In the genomic region with DNA sequence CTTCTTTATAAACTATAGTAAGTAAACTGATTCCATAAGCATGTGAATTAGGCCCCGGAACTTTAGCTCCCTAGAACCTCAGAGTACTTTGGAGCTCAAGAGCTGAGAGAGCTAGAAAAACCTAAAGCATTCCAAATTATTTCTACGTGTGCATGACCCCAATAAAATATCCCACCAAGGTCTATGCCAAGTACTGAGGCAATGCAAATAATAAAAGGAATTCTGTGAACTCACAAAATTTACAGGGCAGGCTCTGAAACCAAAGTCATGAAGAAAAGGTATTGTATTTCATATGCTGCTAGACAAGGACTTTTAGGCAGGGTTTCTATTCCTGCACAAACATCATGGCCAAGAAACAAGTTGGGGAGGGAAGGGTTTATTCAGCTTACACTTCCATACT, we compare ENCODE assay signal across 29 mouse cellular contexts.
"Had no signal": no experiment of that assay in that cellular context is flagged by ENCODE, and none has a peak within 500 bp of the region (broad histone marks: within the 10 kb centered on the region; RNA-seq: fewer than 3 reads in every experiment).

No protein-coding gene starts in this region.

- H3K27ac ChIP-seq: embryonic facial prominence, embryonic 10.5 days; embryonic facial prominence, embryonic 12.5 days; embryonic facial prominence, embryonic 13.5 days; embryonic facial prominence, embryonic 15.5 days; forebrain, embryonic 10.5 days; forebrain, embryonic 12.5 days; forebrain, embryonic 13.5 days; forebrain, embryonic 15.5 days; gastrocnemius, adult 2 months; heart, adult 2 months had no signal

- H3K36me3 ChIP-seq: embryonic facial prominence, embryonic 10.5 days; embryonic facial prominence, embryonic 12.5 days; embryonic facial prominence, embryonic 13.5 days; embryonic facial prominence, embryonic 15.5 days; forebrain, embryonic 10.5 days; forebrain, embryonic 12.5 days; forebrain, embryonic 15.5 days had no signal

- H3K4me3 ChIP-seq: embryonic facial prominence, embryonic 10.5 days; embryonic facial prominence, embryonic 12.5 days; embryonic facial prominence, embryonic 13.5 days; embryonic facial prominence, embryonic 15.5 days; erythroblast, embryonic 14.5 days; forebrain, embryonic 10.5 days; forebrain, embryonic 12.5 days; forebrain, embryonic 13.5 days; forebrain, embryonic 15.5 days; gastrocnemius, adult 2 months; heart, adult 2 months had no signal

- H3K4me1 ChIP-seq: embryonic facial prominence, embryonic 10.5 days; forebrain, embryonic 10.5 days had no signal

- H3K9ac ChIP-seq: embryonic facial prominence, embryonic 12.5 days; embryonic facial prominence, embryonic 13.5 days; embryonic facial prominence, embryonic 15.5 days; forebrain, embryonic 12.5 days; forebrain, embryonic 13.5 days; forebrain, embryonic 15.5 days; forebrain, postnatal 0 days had no signal

- H3K9me3 ChIP-seq: embryonic facial prominence, embryonic 10.5 days; embryonic facial prominence, embryonic 12.5 days; embryonic facial prominence, embryonic 13.5 days; embryonic facial prominence, embryonic 15.5 days; forebrain, embryonic 10.5 days; forebrain, embryonic 12.5 days; forebrain, embryonic 13.5 days; forebrain, embryonic 15.5 days had no signal

- DNase-seq: cerebellum, adult 2 months; cerebellum, adult 8-10 months; cerebellum, adult 9-10 months; cerebellum, adult 9-11 months; cerebellum, postnatal 10 days; cerebellum, postnatal 14 days; cerebellum, postnatal 25 days; cerebellum, postnatal 36 days; embryo, embryonic 11 days; forebrain, postnatal 0 days; gastrocnemius, adult 2 months; gastrocnemius, postnatal 10 days; gastrocnemius, postnatal 14 days; gastrocnemius, postnatal 25 days; gastrocnemius, postnatal 36 days; heart, adult 11 months; heart, adult 18-20 months; heart, adult 2 months had no signal

- H3K4me2 ChIP-seq: embryonic facial prominence, embryonic 12.5 days; embryonic facial prominence, embryonic 13.5 days; embryonic facial prominence, embryonic 15.5 days; forebrain, embryonic 12.5 days; forebrain, embryonic 13.5 days; forebrain, embryonic 15.5 days had no signal

- ATAC-seq: forebrain, embryonic 13.5 days; forebrain, embryonic 14.5 days; forebrain, embryonic 15.5 days; forebrain, embryonic 16.5 days; forebrain, postnatal 0 days had no signal

- H3K27me3 ChIP-seq: embryonic facial prominence, embryonic 12.5 days; embryonic facial prominence, embryonic 13.5 days; embryonic facial prominence, embryonic 15.5 days; forebrain, embryonic 12.5 days; forebrain, embryonic 13.5 days; forebrain, embryonic 15.5 days had no signal
